Mouse (Mus musculus) liver, embryonic 14 days (tissue): Measurements from ENCODE around the gene Gm4201. TPM values are rescaled to one million over a fixed set of nuclear protein-coding genes. Genes with fewer than 3 reads are reported as not detected.

Experiments used
- polyA plus RNA-seq: library from polyadenylated mRNA; depleted of rRNA; stranded (reverse); fragments of >200 nt; gene quantifications from 2 replicates; pipeline ENCODE4 v1.2.3, GENCODE M21; 2012; rRNA removed

The Gm4201 gene
- not detected in 2 replicates for polyA plus RNA-seq

GRCm38 (mm10) chr7:22565243-22565642 is at the start of gene Gm4201:
Gene Gm4201 (minus strand): TSS chr7:22565343.

GRCm38 (mm10) chr7:22588027-22588426 is 22.9 kb upstream of the Gm4201 start, which contains the start of gene Gm4565:
Gene Gm4565 (minus strand): TSS chr7:22588127.

GRCm38 (mm10) chr7:22534787-22535186 is 30.4 kb downstream of the Gm4201 start, which contains the start of gene Gm8677:
Gene Gm8677 (minus strand): TSS chr7:22534887.

GRCm38 (mm10) chr7:22522667-22523066 is 42.5 kb downstream of the Gm4201 start, which contains the start of gene Vmn1r152:
Gene Vmn1r152 (plus strand): TSS chr7:22522967.

Other genes with a start within 250 kb of the Gm4201 start
- not detected in 2 replicates for gene Gm4187, start 235.6 kb downstream of the Gm4201 start, polyA plus RNA-seq
- gene Gm8660, start 194.3 kb downstream of the Gm4201 start, polyA plus RNA-seq: not detected in 2 replicates
- not detected in 2 replicates for gene Vmn1r148, start 151.8 kb downstream of the Gm4201 start, polyA plus RNA-seq
- gene Vmn1r149, start 127.1 kb downstream of the Gm4201 start, polyA plus RNA-seq: not detected in 2 replicates
- not detected in 2 replicates for gene Gm10665, start 101.3 kb downstream of the Gm4201 start, polyA plus RNA-seq
- gene Vmn1r151, start 65.7 kb downstream of the Gm4201 start, polyA plus RNA-seq: not detected in 2 replicates
- gene Vmn1r152, start 42.4 kb downstream of the Gm4201 start, polyA plus RNA-seq: not detected in 2 replicates
- gene Gm8677, start 30.5 kb downstream of the Gm4201 start, polyA plus RNA-seq: not detected in 2 replicates
- not detected in 2 replicates for gene Gm4565, start 22.8 kb upstream of the Gm4201 start, polyA plus RNA-seq
- gene Vmn1r155, start 92.7 kb upstream of the Gm4201 start, polyA plus RNA-seq: not detected in 2 replicates
- gene Gm8693, start 127.0 kb upstream of the Gm4201 start, polyA plus RNA-seq: not detected in 2 replicates
- not detected in 2 replicates for gene Gm4567, start 154.4 kb upstream of the Gm4201 start, polyA plus RNA-seq
- not detected in 2 replicates for gene Vmn1r157, start 196.4 kb upstream of the Gm4201 start, polyA plus RNA-seq
- not detected in 2 replicates for gene Vmn1r158, start 225.4 kb upstream of the Gm4201 start, polyA plus RNA-seq